Mouse (Mus musculus) olfactory bulb, adult 2 months (tissue): ENCODE measurements at regions not wholly inside any gene's neighbourhood (a gene's known extent, or its start where the extent isn't known, plus 50 kb on each side); places are given as distances from the start of the nearest gene placed in this dataset.

Source experiments
- CTCF ChIP-seq: fragments of 200-500 bp; IDR thresholded peaks from 2 replicates; pipeline ENCODE4 v1.5.1; 2012; ENCODE audit warnings: low read depth, mild to moderate bottlenecking, low read length, moderate library complexity; ENCODE audit not compliant: insufficient read depth
- POLR2A ChIP-seq: fragments of 200-500 bp; IDR thresholded peaks from 2 replicates; pipeline ENCODE4 v1.6.1; 2012; ENCODE audit warnings: mild to moderate bottlenecking, low read depth, low read length, moderate library complexity; ENCODE audit not compliant: insufficient read depth

DNA sequence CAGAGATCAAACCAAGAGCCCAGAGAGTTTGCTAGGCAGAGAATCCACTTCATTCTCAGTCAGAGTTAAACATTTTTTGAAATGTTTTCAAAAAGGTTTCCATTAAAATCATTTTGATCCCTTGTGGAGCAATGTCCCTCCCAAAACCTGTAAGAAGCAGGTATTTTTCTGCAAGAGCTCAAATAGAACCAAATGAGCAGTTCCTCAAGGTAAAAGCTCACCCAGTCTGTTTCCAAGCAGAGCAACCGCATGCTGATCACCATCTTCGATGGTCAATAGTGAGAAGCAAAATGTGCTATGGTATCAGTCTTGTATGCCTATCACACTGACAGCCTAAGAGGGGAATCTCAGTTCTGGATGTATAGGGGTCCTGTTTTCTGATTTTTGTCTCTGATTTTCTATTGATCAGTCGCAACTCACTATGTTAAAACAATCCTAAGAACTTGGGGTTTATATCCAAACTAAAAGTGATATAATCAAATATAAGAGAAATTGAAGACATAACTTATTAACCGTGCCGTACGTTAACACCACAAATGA is 432.3 kb upstream of the Ccnh start:
- TF ChIP-seq POLR2A (no peak), CTCF (no peak)
